28 mouse cellular contexts compared by ENCODE assay signal in the genomic region with DNA sequence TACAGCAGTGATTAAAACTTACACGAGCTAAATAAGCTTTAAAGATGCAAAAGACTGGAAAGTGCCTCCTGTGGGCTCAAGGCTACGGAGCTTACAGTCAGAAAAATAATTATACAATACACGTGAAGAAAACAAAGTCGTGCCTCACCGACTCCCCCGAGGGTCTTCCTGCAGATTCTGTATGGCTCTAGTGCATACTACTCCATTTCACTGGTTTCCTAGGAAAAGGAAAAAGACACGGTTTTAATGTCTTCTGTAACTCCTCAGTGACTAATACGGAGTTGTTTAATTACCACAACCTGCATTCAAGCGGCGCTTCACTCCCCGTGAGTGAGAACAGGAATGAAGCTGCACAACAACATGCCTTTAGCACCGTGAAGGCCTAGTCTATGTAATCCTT. TPM values are rescaled to one million over a fixed set of nuclear protein-coding genes. Genes with fewer than 3 reads are reported as not detected.
DNase-seq lines count a peak whose midpoint lies in the region; ATAC-seq and TF ChIP-seq lines count a peak whose summit lies in the region.
"Had no signal": no experiment of that assay in that cellular context is flagged by ENCODE, and none has a peak within 500 bp of the region (broad histone marks: within the 10 kb centered on the region; RNA-seq: fewer than 3 reads in every experiment).

No protein-coding gene starts in this region.

- no peaks in the 10 kb centered on the region for H3K27me3 ChIP-seq in hindbrain, embryonic 14.5 days (ENCODE audit: control insufficient read depth, insufficient read depth, low read length)
- no peaks in the 10 kb centered on the region for H3K27me3 ChIP-seq in hindbrain, embryonic 13.5 days
- H3K27me3 ChIP-seq in hindbrain, postnatal 0 days (ENCODE audit: insufficient read depth, low read length) = no peaks in the 10 kb centered on the region
- no peaks in the 10 kb centered on the region for H3K27me3 ChIP-seq in hindbrain, embryonic 11.5 days (ENCODE audit: control insufficient read depth, insufficient read depth, low read length)
- H3K27me3 ChIP-seq in neural tube, embryonic 13.5 days = no peaks in the 10 kb centered on the region
- H3K27me3 ChIP-seq: CH12.LX; embryonic facial prominence, embryonic 13.5 days; embryonic facial prominence, embryonic 15.5 days; forebrain, embryonic 12.5 days; Patski had no signal

- H3K9ac ChIP-seq in hindbrain, embryonic 14.5 days = no peak overlapping the region
- no peak overlapping the region for H3K9ac ChIP-seq in hindbrain, embryonic 13.5 days
- no peak overlapping the region for H3K9ac ChIP-seq in hindbrain, postnatal 0 days (replicated peaks; ENCODE audit: low read length)
- H3K9ac ChIP-seq in hindbrain, embryonic 11.5 days (ENCODE audit: low read depth, low read length) = no peak overlapping the region
- no peak overlapping the region for H3K9ac ChIP-seq in neural tube, embryonic 13.5 days
- H3K9ac ChIP-seq: embryonic facial prominence, embryonic 13.5 days; embryonic facial prominence, embryonic 15.5 days; forebrain, embryonic 12.5 days had no signal

- WGBS in hindbrain, embryonic 14.5 days = 76% methylated on average over 12 of the region's 12 CpGs
- 82% methylated on average over 12 of the region's 12 CpGs for WGBS in hindbrain, embryonic 13.5 days
- 73% methylated on average over 12 of the region's 12 CpGs for WGBS in hindbrain, postnatal 0 days
- 92% methylated on average over 12 of the region's 12 CpGs for WGBS in hindbrain, embryonic 11.5 days
- 66% methylated on average over 12 of the region's 12 CpGs for WGBS in neural tube, embryonic 13.5 days

- H3K4me1 ChIP-seq in hindbrain, embryonic 14.5 days (replicated peaks; ENCODE audit: control insufficient read depth, insufficient read depth, low read length) = 0 out of 2 replicates have a peak, but pooled peaks cover 5% of the 10 kb centered on the region
- peaks cover 12% of the 10 kb centered on the region for H3K4me1 ChIP-seq in hindbrain, embryonic 13.5 days (replicated peaks)
- H3K4me1 ChIP-seq in hindbrain, postnatal 0 days (ENCODE audit: insufficient read depth, low read length) = no peaks in the 10 kb centered on the region
- no peaks in the 10 kb centered on the region for H3K4me1 ChIP-seq in hindbrain, embryonic 11.5 days (replicated peaks; ENCODE audit: control insufficient read depth, insufficient read depth, low read length)
- H3K4me1 ChIP-seq in neural tube, embryonic 13.5 days (replicated peaks) = 0 out of 2 replicates have a peak, but pooled peaks cover 9% of the 10 kb centered on the region
- H3K4me1 ChIP-seq: forebrain, embryonic 10.5 days; forebrain, embryonic 12.5 days had no signal

- DNase-seq in hindbrain, embryonic 14.5 days (ENCODE audit: low spot score) = no peak
- DNase-seq in hindbrain, postnatal 0 days (ENCODE audit: low spot score) = no peak
- no peak for DNase-seq in hindbrain, embryonic 11.5 days (ENCODE audit: low spot score)
- no peak for DNase-seq in neural tube, embryonic 10.5 days (ENCODE audit: extremely low spot score, low spot score)
- DNase-seq in cerebellum, adult 11-12 months = no peak
- DNase-seq: adrenal gland, adult 8-10 months; adrenal gland, postnatal 14 days; adrenal gland, postnatal 36 days; B cell, adult 2 months; cerebellum, adult 18-20 months; cerebellum, adult 8-10 months; cerebellum, adult 9-11 months; cerebellum, postnatal 14 days; cerebellum, postnatal 36 days; embryo, embryonic 11 days had no signal

- ATAC-seq in hindbrain, embryonic 14.5 days (ENCODE audit: low FRiP score) = peak; percentile 43; the same call in 1 of the 2 replicates
- ATAC-seq in hindbrain, embryonic 13.5 days (ENCODE audit: low FRiP score) = no peak
- ATAC-seq in hindbrain, postnatal 0 days = 0 out of 2 replicates have a peak, but pooled peaks have one; percentile 40
- no peak for ATAC-seq in hindbrain, embryonic 11.5 days (ENCODE audit: low FRiP score)
- peak; percentile 69 for ATAC-seq in neural tube, embryonic 13.5 days (ENCODE audit: low read depth)
- ATAC-seq: activated CD4-positive, CD25-positive, alpha-beta regulatory T cell, adult 4 months; CD4-positive, CD25-positive, alpha-beta regulatory T cell, adult 4 months; forebrain, embryonic 14.5 days; Patski had no signal

- no peak overlapping the region for H3K27ac ChIP-seq in hindbrain, embryonic 14.5 days
- H3K27ac ChIP-seq in hindbrain, embryonic 13.5 days = no peak overlapping the region
- H3K27ac ChIP-seq in hindbrain, postnatal 0 days = no peak overlapping the region
- H3K27ac ChIP-seq in hindbrain, embryonic 11.5 days (ENCODE audit: low read depth, low read length) = no peak overlapping the region
- no peak overlapping the region; the same call in 1 of the 2 replicates for H3K27ac ChIP-seq in neural tube, embryonic 13.5 days (replicated peaks)
- H3K27ac ChIP-seq: embryonic facial prominence, embryonic 13.5 days; embryonic facial prominence, embryonic 15.5 days; forebrain, embryonic 10.5 days; forebrain, embryonic 12.5 days had no signal

- H3K36me3 ChIP-seq in hindbrain, embryonic 14.5 days (replicated peaks; ENCODE audit: control insufficient read depth, insufficient read depth) = peaks cover 14% of the 10 kb centered on the region
- H3K36me3 ChIP-seq in hindbrain, embryonic 13.5 days = peaks cover 13% of the 10 kb centered on the region
- no peaks in the 10 kb centered on the region for H3K36me3 ChIP-seq in hindbrain, postnatal 0 days (ENCODE audit: insufficient read depth, low read length)
- no peaks in the 10 kb centered on the region for H3K36me3 ChIP-seq in hindbrain, embryonic 11.5 days (ENCODE audit: control insufficient read depth, insufficient read depth, low read length)
- H3K36me3 ChIP-seq in neural tube, embryonic 13.5 days = peaks cover 14% of the 10 kb centered on the region; the same call in 1 of the 2 replicates

- H3K4me3 ChIP-seq in hindbrain, embryonic 14.5 days (replicated peaks; ENCODE audit: low read length) = no peak overlapping the region
- H3K4me3 ChIP-seq in hindbrain, embryonic 13.5 days = no peak overlapping the region
- H3K4me3 ChIP-seq in hindbrain, postnatal 0 days (ENCODE audit: low read length) = no peak overlapping the region
- H3K4me3 ChIP-seq in hindbrain, embryonic 11.5 days (ENCODE audit: low read depth, low read length) = no peak overlapping the region
- H3K4me3 ChIP-seq in neural tube, embryonic 13.5 days = no peak overlapping the region
- H3K4me3 ChIP-seq: embryonic facial prominence, embryonic 13.5 days; embryonic facial prominence, embryonic 15.5 days; erythroblast, embryonic 14.5 days; forebrain, embryonic 10.5 days; forebrain, embryonic 12.5 days had no signal

- no peaks in the 10 kb centered on the region for H3K9me3 ChIP-seq in hindbrain, embryonic 14.5 days (ENCODE audit: control insufficient read depth, low read length)
- no peaks in the 10 kb centered on the region for H3K9me3 ChIP-seq in hindbrain, embryonic 13.5 days
- H3K9me3 ChIP-seq in hindbrain, postnatal 0 days (ENCODE audit: low read length) = no peaks in the 10 kb centered on the region
- no peaks in the 10 kb centered on the region for H3K9me3 ChIP-seq in hindbrain, embryonic 11.5 days (ENCODE audit: control insufficient read depth, low read length)
- no peaks in the 10 kb centered on the region for H3K9me3 ChIP-seq in neural tube, embryonic 13.5 days
- H3K9me3 ChIP-seq: embryonic facial prominence, embryonic 13.5 days; embryonic facial prominence, embryonic 15.5 days; forebrain, embryonic 10.5 days; forebrain, embryonic 12.5 days; G1E had no signal

- TF ChIP-seq CTCF in hindbrain, postnatal 0 days (IDR thresholded peaks at IDR 0.05; ENCODE audit: low read depth) = no peak

- no peak overlapping the region for H3K4me2 ChIP-seq in hindbrain, embryonic 14.5 days (replicated peaks)
- H3K4me2 ChIP-seq in hindbrain, embryonic 13.5 days = no peak overlapping the region
- H3K4me2 ChIP-seq in hindbrain, postnatal 0 days (ENCODE audit: low read depth, low read length) = no peak overlapping the region
- no peak overlapping the region for H3K4me2 ChIP-seq in hindbrain, embryonic 11.5 days (replicated peaks; ENCODE audit: low read depth, low read length)
- no peak overlapping the region for H3K4me2 ChIP-seq in neural tube, embryonic 13.5 days
- H3K4me2 ChIP-seq: embryonic facial prominence, embryonic 13.5 days; embryonic facial prominence, embryonic 15.5 days; forebrain, embryonic 12.5 days had no signal

RNA-seq across cellular contexts. Expression of gene Stxbp4, which starts 15.8 kb away (rescaled TPM):
- polyA plus RNA-seq in hindbrain, embryonic 14.5 days (2014; fragmentation: Nextera tagmentation; extraction: Ambion mirVana) = 18.8 and 19.4 TPM in 2 replicates
- 23.5 and 25.7 TPM in 2 replicates for polyA plus RNA-seq in hindbrain, embryonic 13.5 days (2015; fragmentation: Nextera tagmentation; extraction: Ambion mirVana)
- 9.1 and 15.2 TPM in 2 replicates for total RNA-seq in hindbrain, postnatal 0 days (2014; rRNA removed)
- polyA plus RNA-seq in hindbrain, postnatal 0 days (2015; fragmentation: Nextera tagmentation; extraction: Ambion mirVana) = 9.9 and 11.0 TPM in 2 replicates
- 38.1 and 43.5 TPM in 2 replicates for polyA plus RNA-seq in hindbrain, embryonic 11.5 days (2014; fragmentation: Nextera tagmentation; extraction: Ambion mirVana)
- polyA plus RNA-seq in neural tube, embryonic 13.5 days (2015; fragmentation: Nextera tagmentation; extraction: Ambion mirVana) = 23.0 and 24.9 TPM in 2 replicates

RNA-seq across cellular contexts. Expression of gene Cox11, which starts 15.9 kb away (rescaled TPM):
- 28.4 and 31.5 TPM in 2 replicates for polyA plus RNA-seq in hindbrain, embryonic 14.5 days (2014; fragmentation: Nextera tagmentation; extraction: Ambion mirVana)
- polyA plus RNA-seq in hindbrain, embryonic 13.5 days (2015; fragmentation: Nextera tagmentation; extraction: Ambion mirVana) = 36.4 and 38.2 TPM in 2 replicates
- 22.9 and 40.1 TPM in 2 replicates for total RNA-seq in hindbrain, postnatal 0 days (2014; rRNA removed)
- polyA plus RNA-seq in hindbrain, postnatal 0 days (2015; fragmentation: Nextera tagmentation; extraction: Ambion mirVana) = 37.1 and 40.3 TPM in 2 replicates
- polyA plus RNA-seq in hindbrain, embryonic 11.5 days (2014; fragmentation: Nextera tagmentation; extraction: Ambion mirVana) = 26.1 and 26.7 TPM in 2 replicates
- polyA plus RNA-seq in neural tube, embryonic 13.5 days (2015; fragmentation: Nextera tagmentation; extraction: Ambion mirVana) = 38.5 and 43.4 TPM in 2 replicates

Comparison
In these comparisons a context has a peak if more than half of its experiments do, and no peak if none do; other contexts are left out.
1. ATAC-seq: peak in hindbrain, embryonic 14.5 days (single experiment), hindbrain, postnatal 0 days (single experiment) and neural tube, embryonic 13.5 days (single experiment); none in hindbrain, embryonic 13.5 days (single experiment) and hindbrain, embryonic 11.5 days (single experiment).